Mouse (Mus musculus): ENCODE measurements at regions not wholly inside any gene's neighbourhood (a gene's known extent, or its start where the extent isn't known, plus 50 kb on each side); places are given as distances from the start of the nearest gene placed in this dataset.

- H3K27ac ChIP-seq (ENCODE audit: poor library complexity, severe bottlenecking): no peak overlapping the region
- no peak overlapping the region for H3K4me3 ChIP-seq
- no peak for ATAC-seq (ENCODE audit: insufficient number of reproducible peaks, low FRiP score)
- H3K36me3 ChIP-seq: no peaks in the 10 kb centered on the region
- 51% methylated on average over 12 of the region's 12 CpGs for WGBS
- peaks cover 21% of the 10 kb centered on the region for H3K4me1 ChIP-seq (replicated peaks)
- H3K9ac ChIP-seq: no peak overlapping the region
- H3K4me2 ChIP-seq: no peak overlapping the region
- H3K9me3 ChIP-seq (replicated peaks): no peaks in the 10 kb centered on the region
- H3K27me3 ChIP-seq (replicated peaks): no peaks in the 10 kb centered on the region
Measured at GRCm38 (mm10) chr9:23134421-23135118, 88.3 kb upstream of the Bmper start.

GRCm38 (mm10) chr9:23136511-23136910 is 86.4 kb upstream of the Bmper start:
- no peak overlapping the region for H3K27ac ChIP-seq (ENCODE audit: poor library complexity, severe bottlenecking)
- no peak overlapping the region for H3K9ac ChIP-seq
- no peak for ATAC-seq (ENCODE audit: insufficient number of reproducible peaks, low FRiP score)
- no peaks in the 10 kb centered on the region for H3K27me3 ChIP-seq (replicated peaks)
- H3K4me3 ChIP-seq: no peak overlapping the region
- no peaks in the 10 kb centered on the region for H3K36me3 ChIP-seq
- H3K4me2 ChIP-seq: no peak overlapping the region
- WGBS: 72% methylated on average over 5 of the region's 5 CpGs
- no peaks in the 10 kb centered on the region for H3K9me3 ChIP-seq (replicated peaks)
- peaks cover 21% of the 10 kb centered on the region for H3K4me1 ChIP-seq (replicated peaks)

GRCm38 (mm10) chr9:23137682-23138210 is 85.1 kb upstream of the Bmper start:
- H3K27ac ChIP-seq (ENCODE audit: poor library complexity, severe bottlenecking): 0 out of 2 replicates have a peak overlapping the region, but pooled peaks have one; percentile 23
- H3K4me2 ChIP-seq: no peak overlapping the region
- H3K9me3 ChIP-seq (replicated peaks): no peaks in the 10 kb centered on the region
- H3K9ac ChIP-seq: no peak overlapping the region
- no peaks in the 10 kb centered on the region for H3K36me3 ChIP-seq
- 43% methylated on average over 5 of the region's 5 CpGs for WGBS
- H3K4me1 ChIP-seq (replicated peaks): peaks cover 21% of the 10 kb centered on the region
- no peak for ATAC-seq (ENCODE audit: insufficient number of reproducible peaks, low FRiP score)
- H3K27me3 ChIP-seq (replicated peaks): no peaks in the 10 kb centered on the region
- H3K4me3 ChIP-seq: no peak overlapping the region

- no peak overlapping the region for H3K4me3 ChIP-seq
- no peaks in the 10 kb centered on the region for H3K27me3 ChIP-seq (replicated peaks)
- no peak for ATAC-seq (ENCODE audit: insufficient number of reproducible peaks, low FRiP score)
- H3K36me3 ChIP-seq: no peaks in the 10 kb centered on the region
- no peaks in the 10 kb centered on the region for H3K9me3 ChIP-seq (replicated peaks)
- H3K27ac ChIP-seq (ENCODE audit: poor library complexity, severe bottlenecking): no peak overlapping the region
- H3K9ac ChIP-seq: no peak overlapping the region
- 86% methylated on average over 4 of the region's 4 CpGs for WGBS
- H3K4me2 ChIP-seq: no peak overlapping the region
- peaks cover 16% of the 10 kb centered on the region for H3K4me1 ChIP-seq (replicated peaks)
Measured at GRCm38 (mm10) chr9:23139580-23140162, 83.2 kb upstream of the Bmper start.

- Histone ChIP-seq H3K36me3 (no peaks in the 10 kb centered on the region), H3K4me1 (replicated peaks) (no peaks in the 10 kb centered on the region), H3K4me2 (no peak overlapping the region), H3K27me3 (replicated peaks) (no peaks in the 10 kb centered on the region), H3K27ac (ENCODE audit: poor library complexity, severe bottlenecking) (no peak overlapping the region), H3K9ac (no peak overlapping the region), H3K4me3 (no peak overlapping the region), H3K9me3 (replicated peaks) (no peaks in the 10 kb centered on the region)
- WGBS: 85% methylated on average over 7 of the region's 7 CpGs
- ATAC-seq (ENCODE audit: insufficient number of reproducible peaks, low FRiP score): no peak
Measured at GRCm38 (mm10) chr9:23144281-23144680, 78.6 kb upstream of the Bmper start.

- Histone ChIP-seq H3K36me3 (no peaks in the 10 kb centered on the region), H3K27ac (ENCODE audit: poor library complexity, severe bottlenecking) (no peak overlapping the region), H3K4me3 (no peak overlapping the region), H3K27me3 (replicated peaks) (no peaks in the 10 kb centered on the region), H3K4me2 (no peak overlapping the region), H3K9me3 (replicated peaks) (no peaks in the 10 kb centered on the region), H3K9ac (no peak overlapping the region), H3K4me1 (replicated peaks) (no peaks in the 10 kb centered on the region)
- WGBS: 64% methylated on average over 6 of the region's 6 CpGs
- ATAC-seq (ENCODE audit: insufficient number of reproducible peaks, low FRiP score): no peak
Measured at GRCm38 (mm10) chr9:23150338-23150737, 72.5 kb upstream of the Bmper start.

- no peak overlapping the region for H3K9ac ChIP-seq
- no peaks in the 10 kb centered on the region for H3K9me3 ChIP-seq (replicated peaks)
- H3K4me3 ChIP-seq: no peak overlapping the region
- 45% methylated on average over 3 of the region's 3 CpGs for WGBS
- no peak overlapping the region for H3K4me2 ChIP-seq
- H3K27ac ChIP-seq (ENCODE audit: poor library complexity, severe bottlenecking): no peak overlapping the region
- H3K4me1 ChIP-seq (replicated peaks): no peaks in the 10 kb centered on the region
- no peak for ATAC-seq (ENCODE audit: insufficient number of reproducible peaks, low FRiP score)
- no peaks in the 10 kb centered on the region for H3K27me3 ChIP-seq (replicated peaks)
- H3K36me3 ChIP-seq: no peaks in the 10 kb centered on the region
Measured at GRCm38 (mm10) chr9:23150874-23151273, 72.0 kb upstream of the Bmper start.

- WGBS: 56% methylated on average over 1 of the region's 1 CpGs
- H3K4me3 ChIP-seq: no peak overlapping the region
- no peaks in the 10 kb centered on the region for H3K27me3 ChIP-seq (replicated peaks)
- H3K9me3 ChIP-seq (replicated peaks): no peaks in the 10 kb centered on the region
- H3K4me1 ChIP-seq (replicated peaks): 0 out of 2 replicates have a peak, but pooled peaks cover under 1% of the 10 kb centered on the region
- ATAC-seq (ENCODE audit: insufficient number of reproducible peaks, low FRiP score): no peak
- no peak overlapping the region for H3K9ac ChIP-seq
- no peak overlapping the region for H3K27ac ChIP-seq (ENCODE audit: poor library complexity, severe bottlenecking)
- H3K4me2 ChIP-seq: no peak overlapping the region
- H3K36me3 ChIP-seq: no peaks in the 10 kb centered on the region
Measured at GRCm38 (mm10) chr9:23151953-23152490, 70.9 kb upstream of the Bmper start.

GRCm38 (mm10) chr9:23156820-23157570 is 65.9 kb upstream of the Bmper start:
- H3K4me2 ChIP-seq: no peak overlapping the region
- no peak overlapping the region for H3K27ac ChIP-seq (ENCODE audit: poor library complexity, severe bottlenecking)
- no peak overlapping the region for H3K4me3 ChIP-seq
- WGBS: 30% methylated on average over 5 of the region's 5 CpGs
- H3K36me3 ChIP-seq: no peaks in the 10 kb centered on the region
- 0 out of 2 replicates have a peak, but pooled peaks cover 5% of the 10 kb centered on the region for H3K4me1 ChIP-seq (replicated peaks)
- ATAC-seq (ENCODE audit: insufficient number of reproducible peaks, low FRiP score): peak; percentile 29; the same call in 1 of the 2 replicates
- no peaks in the 10 kb centered on the region for H3K27me3 ChIP-seq (replicated peaks)
- no peak overlapping the region for H3K9ac ChIP-seq
- H3K9me3 ChIP-seq (replicated peaks): no peaks in the 10 kb centered on the region

GRCm38 (mm10) chr9:23158499-23158898 is 64.4 kb upstream of the Bmper start:
- 69% methylated on average over 1 of the region's 1 CpGs for WGBS
- Histone ChIP-seq H3K9me3 (replicated peaks) (no peaks in the 10 kb centered on the region), H3K27ac (ENCODE audit: poor library complexity, severe bottlenecking) (no peak overlapping the region), H3K27me3 (replicated peaks) (no peaks in the 10 kb centered on the region), H3K4me2 (no peak overlapping the region), H3K9ac (no peak overlapping the region), H3K4me1 (replicated peaks) (0 out of 2 replicates have a peak, but pooled peaks cover 5% of the 10 kb centered on the region), H3K36me3 (no peaks in the 10 kb centered on the region), H3K4me3 (no peak overlapping the region)
- no peak for ATAC-seq (ENCODE audit: insufficient number of reproducible peaks, low FRiP score)

GRCm38 (mm10) chr9:23161346-23161745 is 61.5 kb upstream of the Bmper start:
- no peaks in the 10 kb centered on the region for H3K27me3 ChIP-seq (replicated peaks)
- H3K4me1 ChIP-seq (replicated peaks): 0 out of 2 replicates have a peak, but pooled peaks cover 5% of the 10 kb centered on the region
- no peak overlapping the region for H3K9ac ChIP-seq
- no peak overlapping the region for H3K4me3 ChIP-seq
- no peaks in the 10 kb centered on the region for H3K9me3 ChIP-seq (replicated peaks)
- WGBS: 77% methylated on average over 7 of the region's 7 CpGs
- no peak for ATAC-seq (ENCODE audit: insufficient number of reproducible peaks, low FRiP score)
- no peak overlapping the region for H3K27ac ChIP-seq (ENCODE audit: poor library complexity, severe bottlenecking)
- H3K36me3 ChIP-seq: no peaks in the 10 kb centered on the region
- H3K4me2 ChIP-seq: no peak overlapping the region

Measured in heart, embryonic 12.5 days (tissue).